9 mouse cellular contexts compared by ENCODE assay signal in genomic region chr9:30632164-30633146, GRCm38 (mm10).
DNase-seq lines count a peak whose midpoint lies in the region; ATAC-seq and TF ChIP-seq lines count a peak whose summit lies in the region.
"Had no signal": no experiment of that assay in that cellular context is flagged by ENCODE, and none has a peak within 500 bp of the region (broad histone marks: within the 10 kb centered on the region; RNA-seq: fewer than 3 reads in every experiment).

No protein-coding gene starts in this region.

- H3K9me3 ChIP-seq in kidney, embryonic 14.5 days (ENCODE audit: control insufficient read depth, low read length), result no peaks in the 10 kb centered on the region
- H3K9me3 ChIP-seq in forebrain, postnatal 0 days (ENCODE audit: low read length), result no peaks in the 10 kb centered on the region
- H3K9me3 ChIP-seq in midbrain, embryonic 12.5 days, result no peaks in the 10 kb centered on the region
- H3K9me3 ChIP-seq: G1E had no signal

- H3K4me2 ChIP-seq in kidney, embryonic 14.5 days (replicated peaks; ENCODE audit: low read depth, low read length), result no peak overlapping the region
- no peak overlapping the region for H3K4me2 ChIP-seq in forebrain, postnatal 0 days (ENCODE audit: low read depth)
- H3K4me2 ChIP-seq in midbrain, embryonic 12.5 days (replicated peaks), result no peak overlapping the region

- peak; percentile 66; the same call in 1 of the 2 replicates for ATAC-seq in kidney, embryonic 14.5 days (ENCODE audit: low FRiP score, low TSS enrichment)
- peak; percentile 79 for ATAC-seq in forebrain, postnatal 0 days
- peak; percentile 47 for ATAC-seq in midbrain, embryonic 12.5 days (ENCODE audit: low FRiP score, low read depth)

- WGBS in kidney, embryonic 14.5 days, result 51% methylated on average over 6 of the region's 6 CpGs
- WGBS in forebrain, postnatal 0 days, result 19% methylated on average over 6 of the region's 6 CpGs
- 35% methylated on average over 6 of the region's 6 CpGs for WGBS in midbrain, embryonic 12.5 days
- 48% methylated on average over 6 of the region's 6 CpGs for WGBS in kidney, adult 2 months

- no peak overlapping the region for H3K4me3 ChIP-seq in kidney, embryonic 14.5 days (ENCODE audit: low read length)
- H3K4me3 ChIP-seq in forebrain, postnatal 0 days (ENCODE audit: low read depth, low read length), result no peak overlapping the region
- H3K4me3 ChIP-seq in midbrain, embryonic 12.5 days, result no peak overlapping the region
- H3K4me3 ChIP-seq in kidney, adult 2 months (ENCODE audit: insufficient read depth, low read depth, low read length), result no peak overlapping the region

- DNase-seq in kidney, adult 9 months, result no peak
- peak; percentile 59 for DNase-seq in embryo, embryonic 10.5 days (ENCODE audit: low spot score)
- DNase-seq in forebrain, postnatal 0 days, result peak; percentile 73
- DNase-seq in thymus, postnatal 10 days (ENCODE audit: low spot score in 2 of 2), result no peak
- DNase-seq in adrenal gland, postnatal 25 days, result no peak
- no peak for DNase-seq in kidney, adult 2 months

- H3K4me1 ChIP-seq in kidney, embryonic 14.5 days (ENCODE audit: control insufficient read depth, insufficient read depth, low read length), result 0 out of 2 replicates have a peak, but pooled peaks cover 7% of the 10 kb centered on the region
- no peaks in the 10 kb centered on the region; the same call in 1 of the 2 replicates for H3K4me1 ChIP-seq in forebrain, postnatal 0 days (ENCODE audit: insufficient read depth)
- peaks cover 14% of the 10 kb centered on the region for H3K4me1 ChIP-seq in midbrain, embryonic 12.5 days
- no peaks in the 10 kb centered on the region for H3K4me1 ChIP-seq in kidney, adult 2 months (ENCODE audit: control insufficient read depth, insufficient read depth, low read length)

- no peak for TF ChIP-seq POLR2A in kidney, adult 2 months (IDR thresholded peaks at IDR 0.05; ENCODE audit: low read depth, low read length)

- TF ChIP-seq CTCF in forebrain, postnatal 0 days (IDR thresholded peaks at IDR 0.05; ENCODE audit: low read depth), result no peak
- no peak for TF ChIP-seq CTCF in kidney, adult 2 months (conservative IDR thresholded peaks at IDR 0.05; ENCODE audit: insufficient read depth, insufficient read length, low read depth, low read length)

- no peak overlapping the region for H3K27ac ChIP-seq in kidney, embryonic 14.5 days (ENCODE audit: low read depth, low read length)
- H3K27ac ChIP-seq in forebrain, postnatal 0 days (ENCODE audit: low read depth, low read length), result peak overlapping the region; percentile 47
- H3K27ac ChIP-seq in midbrain, embryonic 12.5 days (replicated peaks), result no peak overlapping the region
- H3K27ac ChIP-seq in kidney, adult 2 months (ENCODE audit: insufficient read depth, low read depth, low read length), result no peak overlapping the region

- no peak overlapping the region for H3K9ac ChIP-seq in kidney, embryonic 14.5 days (ENCODE audit: low read depth, low read length)
- H3K9ac ChIP-seq in forebrain, postnatal 0 days, result no peak overlapping the region
- H3K9ac ChIP-seq in midbrain, embryonic 12.5 days (replicated peaks), result no peak overlapping the region

- H3K27me3 ChIP-seq in kidney, embryonic 14.5 days (ENCODE audit: control insufficient read depth, insufficient read depth, low read length), result no peaks in the 10 kb centered on the region
- H3K27me3 ChIP-seq in forebrain, postnatal 0 days (ENCODE audit: insufficient read depth, low read length), result no peaks in the 10 kb centered on the region
- H3K27me3 ChIP-seq in midbrain, embryonic 12.5 days, result no peaks in the 10 kb centered on the region
- H3K27me3 ChIP-seq in kidney, adult 2 months (replicated peaks; ENCODE audit: control insufficient read depth, insufficient read depth, low read length), result no peaks in the 10 kb centered on the region

- H3K36me3 ChIP-seq in kidney, embryonic 14.5 days (ENCODE audit: control insufficient read depth, insufficient read depth, low read length), result no peaks in the 10 kb centered on the region
- H3K36me3 ChIP-seq in forebrain, postnatal 0 days (ENCODE audit: insufficient read depth), result no peaks in the 10 kb centered on the region
- no peaks in the 10 kb centered on the region for H3K36me3 ChIP-seq in midbrain, embryonic 12.5 days
- H3K36me3 ChIP-seq in kidney, adult 2 months (ENCODE audit: control insufficient read depth, insufficient read depth, low read length), result no peaks in the 10 kb centered on the region
- H3K36me3 ChIP-seq: G1E had no signal

Comparison
In these comparisons a context has a peak if more than half of its experiments do, and no peak if none do; other contexts are left out.
1. DNase-seq: peak in embryo, embryonic 10.5 days (single experiment) and forebrain, postnatal 0 days (single experiment); none in kidney, adult 9 months (single experiment), thymus, postnatal 10 days (0 of 2), adrenal gland, postnatal 25 days (single experiment) and kidney, adult 2 months (single experiment).
2. Peak in every context shown above with its lines, with median percentiles within 50 percentile points of each other: ATAC-seq.